Mouse (Mus musculus) spleen, adult 12 weeks (tissue): ENCODE data around the gene Wipi1.

Experiments
- DNase-seq: peaks from one replicate; pipeline ENCODE4 v3.0.0; 2022; ENCODE audit warnings: low spot score

The Wipi1 gene

DNA sequence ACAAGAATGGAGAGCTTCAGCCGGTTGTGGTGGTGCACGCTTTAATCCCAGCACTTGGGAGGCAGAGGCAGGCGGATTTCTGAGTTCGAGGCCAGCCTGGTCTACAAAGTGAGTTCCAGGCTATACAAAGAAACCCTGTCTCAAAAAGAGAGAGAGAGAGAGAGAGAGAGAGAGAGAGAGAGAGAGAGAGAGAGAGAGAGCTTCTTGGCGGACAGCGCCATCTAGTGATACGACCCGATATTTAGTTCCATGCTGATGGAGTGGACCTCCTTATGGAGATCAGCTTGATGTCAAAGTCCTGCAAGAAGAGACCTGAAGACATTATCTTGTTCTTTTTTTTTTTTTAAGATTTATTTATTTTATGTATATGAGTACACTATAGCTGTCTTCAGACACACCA is 7.3 kb upstream of the Wipi1 start:
- peak; percentile 61 for DNase-seq

DNA sequence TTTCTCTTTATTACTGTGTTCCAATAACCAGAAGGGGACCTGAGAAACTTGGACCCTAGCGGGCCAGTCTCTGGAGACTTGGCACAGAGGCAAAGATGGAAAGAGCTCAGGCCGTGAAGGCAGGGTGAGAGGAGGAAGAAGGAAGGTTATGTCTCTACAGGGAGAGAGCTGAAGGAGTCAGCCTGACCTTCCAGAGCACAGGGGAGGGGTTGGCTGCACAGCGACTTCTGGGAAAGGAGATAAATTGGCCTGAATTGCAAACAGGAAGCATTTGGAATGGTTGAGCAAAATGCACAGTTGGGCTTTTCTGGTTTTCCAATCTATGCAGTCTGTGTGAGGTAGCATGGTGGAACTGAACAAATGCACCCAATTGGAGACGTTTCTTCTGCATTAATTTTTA is 5.0 kb upstream of the Wipi1 start:
- DNase-seq = no peak

DNA sequence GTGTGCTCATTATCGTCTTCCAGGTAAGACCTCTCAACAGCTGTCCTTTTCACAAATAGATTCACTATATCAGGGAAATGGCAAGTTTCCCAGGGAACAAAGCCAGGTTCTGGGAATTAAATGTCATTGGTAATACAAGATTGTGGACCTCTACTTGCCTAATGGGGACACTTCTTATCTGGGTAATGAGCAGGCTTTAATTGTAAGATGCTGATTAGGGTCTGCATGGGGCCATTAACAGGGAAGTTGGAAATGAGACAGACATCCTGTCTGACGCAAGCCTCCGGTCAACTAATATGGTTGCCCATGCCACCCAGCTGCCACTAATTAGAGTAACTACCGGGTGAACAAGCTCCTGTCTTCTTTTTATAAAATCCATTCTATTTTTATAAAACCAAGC is 4.6 kb upstream of the Wipi1 start:
- DNase-seq = no peak

DNA sequence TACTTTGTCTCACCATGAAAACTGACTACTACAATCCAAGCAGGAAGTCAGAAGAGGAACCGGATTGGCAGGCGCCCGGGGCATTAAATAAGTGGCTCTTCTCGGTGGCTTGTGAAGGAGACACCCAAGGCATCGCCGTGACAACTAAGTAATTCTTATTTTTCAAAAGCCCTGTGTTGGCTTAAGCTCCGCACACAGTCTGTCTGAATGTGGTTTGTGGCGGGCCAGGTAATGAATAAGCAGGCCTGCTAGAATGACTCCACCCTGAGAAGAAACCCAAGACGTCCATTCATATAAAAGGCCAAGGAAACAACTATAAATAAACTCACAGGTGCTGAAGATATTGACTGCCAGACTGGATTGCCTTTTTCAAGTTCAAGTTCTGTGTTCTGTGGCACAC is 3.5 kb upstream of the Wipi1 start:
- no peak for DNase-seq

DNA sequence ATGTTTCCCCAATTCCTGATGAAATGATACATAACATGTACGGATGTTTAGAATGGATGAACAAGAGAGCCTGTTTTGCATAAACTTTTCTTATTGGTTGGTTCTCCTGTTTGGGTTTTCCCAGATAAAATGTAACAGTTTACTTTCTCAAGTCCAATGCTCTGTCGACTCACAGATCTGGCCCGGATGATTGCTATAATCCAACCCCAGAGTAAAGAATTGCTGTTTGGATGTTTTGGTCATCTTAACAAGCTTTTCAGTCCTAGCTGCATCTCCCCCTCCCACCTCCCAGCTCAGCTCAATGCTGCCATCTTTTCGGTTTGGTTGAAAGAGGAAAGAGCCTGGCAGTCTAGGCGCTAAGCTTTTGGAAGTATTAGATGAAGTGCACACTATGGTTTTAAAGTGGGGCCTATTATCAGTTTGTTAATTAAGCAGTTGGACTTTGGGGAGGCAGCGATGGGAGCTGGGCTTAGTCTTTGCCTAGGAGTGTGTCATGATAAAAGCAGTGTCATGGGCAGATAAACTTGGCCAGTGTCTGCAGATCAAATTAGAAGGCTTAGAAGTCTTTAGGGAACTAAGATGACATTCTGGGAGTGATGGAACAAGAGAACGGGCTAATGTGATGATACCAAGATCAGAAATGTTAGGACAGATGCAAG is 1.2 kb upstream of the Wipi1 start:
- DNase-seq = peak; percentile 35

DNA sequence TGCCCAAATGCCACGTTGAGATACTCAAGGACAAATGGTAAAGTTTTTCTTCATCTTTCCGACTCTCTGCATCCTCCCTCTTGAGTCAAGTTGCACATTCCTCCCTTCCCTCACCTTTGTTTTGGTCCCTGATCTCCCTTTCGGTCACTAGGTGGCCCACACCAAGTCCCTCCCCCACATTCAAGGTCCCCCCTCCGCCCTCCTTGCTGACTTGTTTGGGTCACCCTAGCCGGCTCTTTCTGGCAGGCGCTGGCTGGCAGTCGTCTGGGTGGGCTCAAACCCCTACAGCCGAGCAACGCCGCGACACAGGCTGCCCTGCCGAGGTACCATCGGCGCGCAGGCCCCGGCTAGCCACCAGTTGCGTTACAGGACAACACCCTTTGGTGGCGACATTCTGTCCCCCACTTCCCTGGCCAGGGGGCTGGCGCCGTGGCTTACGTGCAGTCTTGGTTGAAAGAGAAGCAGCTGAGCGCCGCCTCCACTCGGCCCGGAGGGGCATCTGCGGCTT is 918 bp downstream of the Wipi1 start:
- DNase-seq = no peak

DNA sequence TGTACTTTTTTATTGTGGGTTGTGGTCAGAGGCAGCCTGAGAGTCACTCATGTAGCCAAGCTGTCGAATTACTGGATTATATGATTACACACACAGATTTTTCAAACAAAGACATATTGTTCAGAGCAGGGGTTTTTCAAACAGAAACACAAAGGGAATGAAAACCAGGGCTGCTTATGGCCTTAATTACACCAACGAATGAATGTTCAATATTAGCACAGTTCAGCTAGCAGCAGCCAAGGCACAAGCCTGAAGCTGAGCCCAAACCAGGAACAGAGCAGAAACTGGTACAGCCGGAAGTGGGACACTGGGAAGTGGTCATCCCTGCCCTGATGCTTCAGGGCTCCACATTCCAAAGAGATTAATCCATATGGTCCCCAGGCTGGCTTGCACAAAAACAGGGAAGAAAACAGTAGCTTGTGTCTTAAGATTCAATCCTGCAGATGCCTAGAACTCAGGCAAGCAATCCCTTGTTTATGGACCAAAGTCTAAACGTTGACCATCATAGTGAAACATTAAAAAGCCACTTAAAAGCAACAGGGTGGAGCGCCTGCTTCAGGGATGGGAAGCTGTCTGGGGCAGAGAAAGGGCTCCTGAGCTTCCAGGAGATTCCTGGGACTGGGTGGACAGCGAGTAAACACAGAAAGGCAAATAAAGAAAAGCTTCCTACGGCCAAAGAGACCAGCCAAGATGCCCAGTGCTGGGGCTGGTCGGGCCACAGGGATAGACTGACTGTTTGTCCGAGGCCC is 1.5 kb downstream of the Wipi1 start:
- DNase-seq = no peak

DNA sequence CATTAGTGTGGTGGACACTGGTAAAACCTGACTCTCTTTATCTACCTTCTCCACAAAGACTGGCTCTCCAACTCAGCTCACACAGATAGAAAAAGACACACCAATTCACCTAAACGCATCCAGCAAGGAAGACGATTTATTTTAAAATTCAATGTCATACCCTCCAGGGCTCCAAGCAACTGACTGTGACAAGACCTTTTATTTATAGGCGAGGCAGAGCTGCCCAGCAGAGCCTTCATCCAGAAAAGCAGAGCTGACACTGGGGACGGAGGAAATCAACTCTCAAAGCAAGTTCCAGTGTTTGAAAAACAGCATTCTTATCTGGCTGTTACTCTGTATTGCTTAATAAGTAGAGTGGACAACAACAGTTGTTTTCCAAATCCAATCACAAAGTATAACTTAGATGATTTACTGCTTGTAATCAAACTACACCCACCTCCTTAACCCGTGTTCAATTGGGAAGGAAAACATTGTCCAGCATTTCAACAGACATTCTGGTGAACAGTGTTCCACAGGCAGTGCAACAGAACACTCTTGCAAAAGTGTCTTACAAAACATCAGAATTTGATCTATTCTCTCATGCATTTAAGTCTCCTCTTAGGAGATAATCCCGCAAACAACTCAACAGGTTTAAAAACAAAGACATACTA is 2.7 kb downstream of the Wipi1 start:
- DNase-seq = no peak

DNA sequence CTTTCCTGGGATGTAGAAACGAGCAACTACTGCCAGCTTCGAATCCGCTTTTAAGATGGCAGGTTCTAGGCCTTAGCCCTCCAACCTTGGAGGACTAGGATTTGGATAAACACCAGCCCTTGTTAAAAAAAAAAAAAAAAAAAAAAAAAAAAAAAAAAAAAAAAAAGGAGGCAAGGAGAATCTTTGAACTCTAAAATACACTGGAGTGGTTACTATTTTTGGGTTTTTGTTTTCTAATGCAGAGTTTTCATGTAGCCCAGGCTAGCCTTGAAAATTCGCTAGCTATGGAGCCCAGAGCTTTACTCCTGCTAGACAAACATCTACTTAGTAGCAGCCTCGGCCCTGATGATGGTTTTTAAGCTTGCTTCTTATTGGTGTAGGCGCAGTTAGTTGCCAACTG is 4.2 kb downstream of the Wipi1 start:
- DNase-seq = no peak

DNA sequence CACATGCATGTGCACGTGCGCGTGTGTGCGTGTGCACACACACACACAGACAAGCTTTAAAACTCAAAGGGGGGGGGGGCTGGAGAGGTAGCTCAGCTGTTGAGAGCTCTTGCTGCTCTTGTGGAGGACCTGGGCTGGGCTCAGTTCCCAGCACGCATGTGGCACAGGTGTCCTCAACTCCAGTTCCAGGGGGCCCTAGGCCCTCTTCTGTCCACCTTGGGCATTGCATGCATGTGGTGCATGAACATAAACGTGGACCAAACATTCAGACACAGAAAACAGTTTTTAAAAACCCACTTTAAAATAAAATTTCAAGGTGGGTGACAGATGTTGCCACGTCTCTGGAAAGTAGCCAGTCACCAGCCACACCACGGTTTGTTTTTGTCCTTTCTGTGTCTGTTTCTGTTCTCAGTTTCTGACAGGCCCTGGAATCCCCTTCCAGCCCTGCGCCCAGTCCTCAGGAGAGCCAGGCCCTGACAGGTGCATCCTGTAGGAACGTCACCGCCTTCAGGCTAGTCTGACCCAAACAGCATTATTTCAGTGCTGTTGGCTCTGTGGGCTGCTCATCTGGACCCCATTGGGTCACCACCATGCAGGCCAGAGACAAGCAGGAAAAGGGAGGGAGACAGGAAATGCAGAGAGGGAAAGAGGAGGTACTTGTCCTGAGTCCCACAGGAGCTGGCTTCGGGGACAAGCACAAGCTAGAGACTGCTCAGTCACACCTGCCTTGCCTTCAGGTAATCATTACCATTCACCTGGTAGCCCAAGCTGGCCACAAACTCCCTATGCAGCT is 12.8 kb downstream of the Wipi1 start:
- no peak for DNase-seq

DNA sequence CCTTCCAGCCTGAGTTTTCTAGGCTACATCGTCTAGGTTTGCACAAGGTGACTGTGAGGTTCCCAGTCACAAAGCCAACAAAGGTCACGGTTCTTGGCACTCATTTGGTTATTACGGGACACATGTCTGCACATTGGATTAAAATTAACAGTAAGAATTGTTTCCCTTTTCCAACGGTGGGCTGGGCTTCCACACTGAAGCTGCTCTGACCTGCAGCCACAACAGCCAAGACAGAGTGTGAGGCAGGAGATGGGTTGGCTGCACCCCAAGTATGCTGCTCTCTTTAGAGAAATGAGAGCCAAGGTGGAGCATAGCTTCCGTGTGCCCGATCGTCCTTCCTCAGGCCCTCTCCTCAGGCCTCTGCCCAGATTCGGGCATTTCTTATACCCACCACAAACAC is 17.0 kb downstream of the Wipi1 start:
- no peak for DNase-seq

DNA sequence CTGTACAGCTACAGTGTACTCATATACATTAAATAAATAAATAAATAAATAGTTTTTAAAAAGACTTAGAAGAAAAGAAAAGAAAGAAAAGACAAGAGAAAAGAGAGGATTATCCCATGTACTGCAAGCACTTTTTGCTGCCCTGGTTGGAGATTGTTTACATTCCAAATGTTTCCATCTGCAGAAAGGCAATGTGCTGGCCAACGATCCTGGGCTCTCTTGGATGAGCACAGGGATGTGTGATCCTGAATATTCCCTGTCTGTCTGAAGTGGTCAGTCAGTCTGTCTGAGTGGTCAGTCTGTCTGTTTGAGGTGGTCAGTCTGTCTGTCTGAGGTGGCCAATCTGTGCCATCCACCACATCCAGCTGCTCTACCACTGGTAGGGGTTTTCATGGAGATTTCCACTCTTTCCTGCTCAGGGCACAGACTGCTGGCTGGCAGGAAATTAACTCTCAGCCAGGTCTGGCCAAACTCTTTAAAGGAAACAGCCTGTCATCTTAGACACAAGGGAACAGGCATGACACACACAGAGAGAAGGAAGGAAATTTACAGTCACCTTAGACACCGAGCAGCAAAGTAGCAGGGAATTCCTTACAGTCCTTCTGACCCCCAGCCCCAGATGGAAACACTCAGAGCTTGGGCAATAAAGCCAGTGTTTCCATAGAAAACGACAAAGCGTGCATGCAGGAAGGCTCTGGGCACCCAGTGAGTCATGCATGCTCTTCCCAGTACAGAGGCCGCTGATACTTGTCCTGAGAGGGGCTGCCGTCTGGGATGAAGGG is 18.4 kb downstream of the Wipi1 start:
- no peak for DNase-seq

DNA sequence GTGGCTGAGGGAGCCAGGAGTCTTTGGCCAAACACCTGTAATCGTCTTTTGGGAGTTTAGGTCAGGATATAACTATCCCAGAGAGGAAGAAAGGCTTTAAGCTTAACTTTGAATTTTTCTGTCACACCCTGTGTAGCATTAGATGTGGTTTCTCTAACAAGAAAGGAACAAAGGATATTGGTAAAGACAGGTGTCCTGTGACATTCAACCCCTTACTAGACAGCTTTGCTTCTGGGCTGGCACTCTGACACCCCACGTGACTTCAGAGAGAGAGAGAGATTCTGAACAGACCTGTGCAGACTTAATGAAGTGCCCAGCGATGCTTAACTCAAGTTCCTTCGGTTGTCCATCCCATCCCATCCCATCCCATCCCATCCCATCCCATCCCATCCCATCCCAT is 20.3 kb downstream of the Wipi1 start:
- no peak for DNase-seq

DNA sequence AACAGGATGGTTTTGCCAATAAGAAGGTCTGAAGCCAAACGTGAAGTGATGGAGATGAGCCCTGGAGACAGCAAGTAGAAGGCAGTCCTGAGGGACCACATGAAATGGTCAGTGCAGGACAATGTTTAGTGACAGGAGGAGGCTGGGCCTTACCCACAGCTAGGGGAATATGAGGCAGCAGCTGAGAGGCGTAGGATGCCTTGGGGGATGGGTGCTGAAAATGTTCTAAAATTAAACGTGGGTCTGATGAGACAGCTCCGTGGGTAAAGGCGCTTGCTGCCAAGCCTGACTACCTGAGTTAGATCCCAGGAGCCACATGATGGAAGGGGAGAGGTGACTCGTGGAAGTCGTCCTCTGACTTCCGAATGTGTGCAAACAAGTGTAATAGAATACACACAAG is 21.8 kb downstream of the Wipi1 start:
- DNase-seq = no peak

DNA sequence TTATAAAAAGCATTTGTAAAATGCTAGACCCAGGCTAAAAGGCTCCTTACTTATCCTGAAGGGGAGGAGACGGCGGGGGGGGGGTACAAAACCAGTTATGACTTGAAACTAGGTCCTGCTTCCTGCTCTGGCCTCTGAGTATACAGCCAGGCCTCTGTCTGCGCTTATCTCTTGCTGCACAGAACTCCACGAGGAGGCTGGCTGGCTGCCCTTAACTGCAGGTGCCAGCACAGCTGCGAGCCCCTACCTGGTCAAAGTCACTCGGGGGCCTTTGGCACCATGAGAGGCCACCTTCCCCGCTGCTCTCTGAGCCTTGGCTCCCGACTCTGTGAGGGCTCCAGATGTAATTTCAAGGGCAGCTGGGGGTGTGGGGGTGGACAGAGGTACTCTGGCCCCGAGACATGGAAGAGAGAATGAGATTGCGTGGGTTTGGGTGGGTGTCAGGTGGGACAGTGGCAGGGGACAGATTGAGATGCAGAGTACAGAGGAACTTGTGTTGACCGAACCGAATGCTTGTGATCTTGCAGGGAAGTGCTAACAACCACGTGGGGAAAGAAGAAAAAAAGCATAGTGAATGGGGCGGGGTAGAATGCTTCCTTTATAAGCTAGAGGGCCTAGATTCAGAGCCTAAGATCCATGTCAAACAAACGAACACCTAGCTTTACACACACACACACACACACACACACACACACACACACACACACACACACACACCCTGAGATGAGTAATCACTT is 24.0 kb downstream of the Wipi1 start:
- peak; percentile 48 for DNase-seq

DNA sequence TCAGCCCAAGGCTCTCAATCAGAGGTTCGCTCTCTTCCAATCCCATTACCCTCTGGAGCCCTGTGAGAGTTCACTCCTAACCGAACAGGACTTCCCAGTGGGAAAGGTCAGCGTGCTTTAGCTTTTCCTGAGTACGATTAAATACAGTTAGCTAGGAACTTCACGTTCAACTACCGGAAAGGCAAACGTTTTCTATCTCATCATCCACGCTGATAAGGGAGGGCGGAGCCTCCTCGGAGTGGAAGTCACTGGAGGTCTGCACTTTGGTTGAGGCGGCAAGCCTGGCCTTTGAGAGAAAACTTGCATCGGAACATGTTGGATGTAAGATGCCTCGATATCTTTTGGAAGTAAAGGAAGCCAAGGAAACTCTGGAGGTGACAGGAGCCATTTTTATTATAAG is 24.7 kb downstream of the Wipi1 start:
- peak; percentile 25 for DNase-seq

DNA sequence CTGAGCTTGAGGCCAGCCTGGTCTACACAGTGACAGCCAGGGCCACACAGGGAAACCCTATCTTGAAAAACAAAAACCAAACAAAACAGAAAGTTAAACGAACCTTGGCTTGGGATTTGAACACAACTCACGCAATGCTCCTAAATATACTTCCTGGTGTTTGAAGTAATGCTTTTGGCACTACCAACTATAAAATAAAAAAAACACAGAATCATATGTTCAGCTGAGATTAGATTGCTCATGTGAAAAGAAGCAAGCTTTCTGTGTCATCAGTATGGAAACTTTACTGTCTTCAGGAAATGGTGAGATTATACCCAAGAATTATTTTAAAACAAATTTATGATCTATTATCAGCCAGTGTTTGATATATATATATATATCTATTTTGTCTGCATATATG is 25.3 kb downstream of the Wipi1 start:
- no peak for DNase-seq

DNA sequence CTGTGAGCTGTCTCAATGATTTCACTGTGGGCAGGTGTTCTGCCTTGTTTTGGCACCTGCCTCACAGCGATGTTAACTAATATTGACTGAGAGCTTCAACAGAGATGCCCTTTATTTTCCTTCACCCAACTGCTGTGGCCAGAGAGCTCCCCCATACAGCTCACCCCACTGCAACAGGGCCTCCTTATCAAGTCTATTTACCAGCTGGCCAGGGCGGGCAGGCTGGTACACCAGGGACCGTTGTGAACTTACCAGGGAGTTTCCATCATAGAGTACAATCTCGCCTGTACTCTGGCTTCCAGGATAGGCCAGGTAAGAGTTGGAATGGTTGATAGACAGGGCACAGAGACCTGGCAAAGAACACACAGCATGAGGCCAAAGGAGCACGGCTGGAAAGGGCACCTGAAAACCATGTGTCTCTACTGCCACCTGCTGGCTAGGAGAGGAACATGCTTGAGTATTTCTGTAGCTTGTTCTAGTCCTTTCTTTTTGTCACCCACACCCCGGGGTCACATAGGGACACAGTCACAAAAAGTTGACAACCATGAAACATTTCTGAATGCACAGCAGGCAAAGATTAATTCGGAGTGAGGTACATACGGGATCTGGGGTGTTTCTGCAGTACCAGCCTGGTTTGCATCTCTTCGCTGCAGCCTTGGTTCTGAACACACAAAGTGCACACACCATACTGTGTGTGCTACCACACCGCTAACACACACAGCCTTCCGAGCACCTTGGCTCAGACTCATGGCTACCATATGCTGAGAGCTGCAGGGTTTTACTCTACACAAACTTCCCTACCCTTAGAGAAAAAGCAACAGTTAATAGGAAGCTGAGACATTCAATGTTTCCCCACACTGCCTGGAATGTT is 26.7 kb downstream of the Wipi1 start:
- DNase-seq = peak; percentile 71

DNA sequence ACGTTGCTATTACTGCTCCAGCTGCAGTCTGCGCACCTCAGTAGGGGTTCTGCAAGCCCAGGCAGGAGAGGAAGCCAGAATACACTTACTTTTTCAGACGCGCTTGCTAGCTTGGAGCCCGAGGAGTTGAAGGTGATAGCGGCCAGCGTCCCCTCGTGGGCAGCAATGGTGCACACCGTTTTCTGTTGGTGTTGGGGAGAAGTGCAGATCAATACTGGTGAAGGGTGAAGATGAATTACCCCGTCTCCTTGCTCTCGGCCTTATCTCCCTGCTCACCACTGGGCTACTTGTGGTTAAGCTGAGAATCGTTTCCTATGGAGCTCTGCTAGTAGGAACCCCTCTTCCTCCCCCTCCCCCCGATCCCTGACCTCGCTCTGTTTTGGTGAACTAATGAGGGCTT is 27.8 kb downstream of the Wipi1 start:
- no peak for DNase-seq

DNA sequence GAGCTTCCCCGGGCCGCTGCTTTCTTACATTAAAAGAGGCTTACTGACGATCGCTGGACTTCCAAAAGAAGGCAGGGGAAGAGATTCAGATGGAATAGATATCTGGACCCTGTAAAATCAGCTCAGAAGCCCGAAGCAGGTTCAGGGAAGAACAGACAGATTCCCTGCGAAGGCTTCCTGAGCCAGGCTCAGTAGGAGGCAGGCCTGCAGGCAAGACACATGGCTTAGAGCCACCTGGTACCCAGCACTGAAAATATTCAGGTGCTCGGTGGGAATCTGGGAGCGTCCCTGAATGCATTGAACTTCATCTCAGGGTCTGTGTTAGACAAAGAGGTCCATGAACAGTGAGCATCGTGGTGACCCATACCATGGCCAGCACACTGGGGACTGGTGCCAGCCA is 31.8 kb downstream of the Wipi1 start:
- no peak for DNase-seq
